Mouse (Mus musculus) midbrain, embryonic 11.5 days (tissue): ENCODE results near the gene Zfp580. TPM values are rescaled to one million over a fixed set of nuclear protein-coding genes. Genes with fewer than 3 reads are reported as not detected.

Experiments
- ATAC-seq: fragments of 200-750 bp; cut with Nextera tagmentation; 2 replicates; pipeline ENCODE4 v1.8.0; 2017; ENCODE audit warnings: moderate TSS enrichment, moderate library complexity; ENCODE audit not compliant: low FRiP score
- DNase-seq: peaks from one replicate; pipeline ENCODE4 v3.0.0; 2015; ENCODE audit warnings: low spot score; ENCODE audit errors: missing footprints
- H3K27ac ChIP-seq: fragments of 300-500 bp; sonication (generic); 2 replicates; pipeline ENCODE4 v1.5.1; 2014; ENCODE audit warnings: low read depth, low read length
- H3K27me3 ChIP-seq: fragments of 300-500 bp; sonication (generic); 2 replicates; pipeline ENCODE4 v1.6.1; 2014; ENCODE audit warnings: mild to moderate bottlenecking, low read length, moderate library complexity, mixed read lengths; ENCODE audit not compliant: control insufficient read depth, insufficient read depth
- H3K36me3 ChIP-seq: fragments of 300-500 bp; sonication (generic); 2 replicates; pipeline ENCODE4 v1.6.1; 2014; ENCODE audit warnings: mild to moderate bottlenecking, low read length, moderate library complexity, mixed read lengths; ENCODE audit not compliant: control insufficient read depth, insufficient read depth
- H3K4me1 ChIP-seq: fragments of 300-500 bp; sonication (generic); 2 replicates; pipeline ENCODE4 v1.6.1; 2014; ENCODE audit warnings: low read length; ENCODE audit not compliant: control insufficient read depth, insufficient read depth
- H3K4me2 ChIP-seq: fragments of 300-500 bp; sonication (generic); 2 replicates; pipeline ENCODE4 v1.6.1; 2014; ENCODE audit warnings: mild to moderate bottlenecking, moderate library complexity
- H3K4me3 ChIP-seq: fragments of 300-500 bp; sonication (generic); 2 replicates; pipeline ENCODE4 v1.5.1; 2014; ENCODE audit warnings: low read depth, low read length
- H3K9ac ChIP-seq: fragments of 300-500 bp; sonication (generic); 2 replicates; pipeline ENCODE4 v1.6.1; 2014; ENCODE audit warnings: low read length
- H3K9me3 ChIP-seq: fragments of 300-500 bp; sonication (generic); 2 replicates; pipeline ENCODE4 v1.6.1; 2016; ENCODE audit warnings: low read length; ENCODE audit not compliant: control insufficient read depth
- WGBS: fragments of 180-500 bp; shearing (Covaris S2); extraction: QIAGEN DNeasy Blood & Tissue Kit; methylation state at CpG from one replicate; pipeline ENCODE4 v1.1.7; 2014; 5-methylcytosine and 5-hydroxymethylcytosine counted together
- polyA plus RNA-seq: library from polyadenylated mRNA; unstranded; fragments of >200 nt; fragmentation: Nextera tagmentation; extraction: Ambion mirVana; gene quantifications from 2 replicates; pipeline ENCODE4 v1.2.1, GENCODE M21; 2014

Zfp580 gene
- polyA plus RNA-seq, 1 experiment from 2014 or later = 47.6 TPM

GRCm38 (mm10) chr7:5058631-5059030, 7.3 kb downstream of the Zfp580 start:
- Histone ChIP-seq H3K4me2 (no peak overlapping the region), H3K27ac (no peak overlapping the region), H3K4me3 (no peak overlapping the region), H3K9me3 (no peaks in the 10 kb centered on the region), H3K36me3 (no peaks in the 10 kb centered on the region), H3K9ac (no peak overlapping the region), H3K27me3 (peaks cover 51% of the 10 kb centered on the region), H3K4me1 (peaks cover 22% of the 10 kb centered on the region)
- ATAC-seq (no peak), DNase-seq (no peak)
- WGBS = 84% methylated on average over 1 of the region's 1 CpGs

GRCm38 (mm10) chr7:5059421-5059820, 8.1 kb downstream of the Zfp580 start:
- H3K4me3 ChIP-seq = no peak overlapping the region
- H3K4me2 ChIP-seq = no peak overlapping the region
- no peak for ATAC-seq
- H3K27ac ChIP-seq = no peak overlapping the region
- 93% methylated on average over 12 of the region's 12 CpGs for WGBS
- H3K4me1 ChIP-seq = peaks cover 27% of the 10 kb centered on the region
- no peak for DNase-seq
- H3K9ac ChIP-seq = no peak overlapping the region
- H3K9me3 ChIP-seq = no peaks in the 10 kb centered on the region
- H3K36me3 ChIP-seq = no peaks in the 10 kb centered on the region
- H3K27me3 ChIP-seq = peaks cover 43% of the 10 kb centered on the region

GRCm38 (mm10) chr7:5060239-5060731, 8.9 kb downstream of the Zfp580 start:
- ATAC-seq (peak; percentile 2; the same call in 1 of the 2 replicates), DNase-seq (peak; percentile 94)
- Histone ChIP-seq H3K27me3 (peaks cover 34% of the 10 kb centered on the region), H3K36me3 (no peaks in the 10 kb centered on the region), H3K9me3 (no peaks in the 10 kb centered on the region), H3K9ac (peak overlapping the region; percentile 93), H3K4me3 (peak overlapping the region; percentile 80), H3K4me1 (peaks cover 28% of the 10 kb centered on the region), H3K4me2 (peak overlapping the region; percentile 92), H3K27ac (peak overlapping the region; percentile 99)
- 4% methylated on average over 27 of the region's 27 CpGs for WGBS

GRCm38 (mm10) chr7:5060944-5061773, 9.8 kb downstream of the Zfp580 start:
- Histone ChIP-seq H3K4me1 (peaks cover 28% of the 10 kb centered on the region), H3K9ac (peak overlapping the region; percentile 93), H3K27ac (peak overlapping the region; percentile 99), H3K4me3 (peak overlapping the region; percentile 80), H3K4me2 (peak overlapping the region; percentile 92), H3K9me3 (no peaks in the 10 kb centered on the region), H3K36me3 (peaks cover 2% of the 10 kb centered on the region; the same call in 1 of the 2 replicates), H3K27me3 (peaks cover 26% of the 10 kb centered on the region)
- WGBS = under 1% methylated on average over 60 of the region's 60 CpGs
- peak; percentile 87 for ATAC-seq
- peak; percentile 100 for DNase-seq

- H3K4me2 ChIP-seq = peak within 1 kb of the TSS; percentile 92
- no peaks in the 10 kb centered on the region for H3K9me3 ChIP-seq
- H3K4me1 ChIP-seq = peaks cover 25% of the 10 kb centered on the region
- peak within 1 kb of the TSS; percentile 93 for H3K9ac ChIP-seq
- peaks cover 8% of the 10 kb centered on the region; the same call in 1 of the 2 replicates for H3K36me3 ChIP-seq
- H3K27ac ChIP-seq = peak within 1 kb of the TSS; percentile 99
- no peak for DNase-seq
- WGBS = under 1% methylated on average over 56 of the region's 65 CpGs
- H3K27me3 ChIP-seq = peaks cover 19% of the 10 kb centered on the region
- ATAC-seq = peak; percentile 83
- H3K4me3 ChIP-seq = peak within 1 kb of the TSS; percentile 80
Observed at GRCm38 (mm10) chr7:5061774-5062359, 10.5 kb downstream of the Zfp580 start, which contains the start of gene U2af2. Gene U2af2, plus strand, starts transcription at chr7:5062143.

- ATAC-seq (peak; percentile 66), DNase-seq (peak; percentile 98)
- peaks cover 22% of the 10 kb centered on the region for H3K4me1 ChIP-seq
- H3K9ac ChIP-seq = peak overlapping the region; percentile 93
- H3K36me3 ChIP-seq = peaks cover 8% of the 10 kb centered on the region; the same call in 1 of the 2 replicates
- WGBS = under 1% methylated on average over 44 of the region's 51 CpGs
- peak overlapping the region; percentile 92 for H3K4me2 ChIP-seq
- H3K27me3 ChIP-seq = peaks cover 12% of the 10 kb centered on the region
- H3K27ac ChIP-seq = peak overlapping the region; percentile 99
- H3K4me3 ChIP-seq = peak overlapping the region; percentile 80
- H3K9me3 ChIP-seq = no peaks in the 10 kb centered on the region
Observed at GRCm38 (mm10) chr7:5062360-5063001, 11.1 kb downstream of the Zfp580 start.

GRCm38 (mm10) chr7:5064886-5065285, 13.5 kb downstream of the Zfp580 start:
- 93% methylated on average over 6 of the region's 6 CpGs for WGBS
- Histone ChIP-seq H3K27me3 (no peaks in the 10 kb centered on the region), H3K27ac (no peak overlapping the region), H3K4me3 (no peak overlapping the region), H3K36me3 (peaks cover 25% of the 10 kb centered on the region; the same call in 1 of the 2 replicates), H3K4me1 (peaks cover 19% of the 10 kb centered on the region), H3K9ac (no peak overlapping the region), H3K9me3 (no peaks in the 10 kb centered on the region), H3K4me2 (no peak overlapping the region)
- ATAC-seq = no peak
- DNase-seq = no peak

- peaks cover 47% of the 10 kb centered on the region for H3K36me3 ChIP-seq
- no peak overlapping the region for H3K27ac ChIP-seq
- no peak overlapping the region for H3K4me3 ChIP-seq
- WGBS = 86% methylated on average over 1 of the region's 1 CpGs
- no peaks in the 10 kb centered on the region for H3K9me3 ChIP-seq
- DNase-seq = no peak
- no peak overlapping the region for H3K4me2 ChIP-seq
- ATAC-seq = no peak
- no peak overlapping the region for H3K9ac ChIP-seq
- no peaks in the 10 kb centered on the region for H3K4me1 ChIP-seq
- no peaks in the 10 kb centered on the region for H3K27me3 ChIP-seq
Observed at GRCm38 (mm10) chr7:5073586-5073985, 22.2 kb downstream of the Zfp580 start.
